Mouse (Mus musculus) neural tube, embryonic 13.5 days (tissue): Measurements from ENCODE around the gene Ube2o. TPM values are rescaled to one million over a fixed set of nuclear protein-coding genes. Genes with fewer than 3 reads are reported as not detected.

Source experiments
- ATAC-seq: fragments of 200-750 bp; cut with Nextera tagmentation; 2 replicates; pipeline ENCODE4 v1.8.0; 2017; ENCODE audit warnings: low read depth, mild to moderate bottlenecking, moderate TSS enrichment, moderate library complexity
- H3K27ac ChIP-seq: fragments of 300-500 bp; sonication (generic); replicated peaks from 2 replicates; pipeline ENCODE4 v1.5.1; 2015; ENCODE audit warnings: moderate library complexity, mild to moderate bottlenecking, inconsistent platforms
- H3K27me3 ChIP-seq: fragments of 300-500 bp; sonication (generic); 2 replicates; pipeline ENCODE4 v1.6.1; 2015; ENCODE audit warnings: mild to moderate bottlenecking, inconsistent platforms
- H3K36me3 ChIP-seq: fragments of 300-500 bp; sonication (generic); 2 replicates; pipeline ENCODE4 v1.6.1; 2015; ENCODE audit warnings: mild to moderate bottlenecking, inconsistent platforms
- H3K4me1 ChIP-seq: fragments of 300-500 bp; sonication (generic); replicated peaks from 2 replicates; pipeline ENCODE4 v1.6.1; 2015; ENCODE audit warnings: inconsistent platforms
- H3K4me2 ChIP-seq: fragments of 300-500 bp; sonication (generic); 2 replicates; pipeline ENCODE4 v1.6.1; 2015; ENCODE audit warnings: inconsistent platforms, mild to moderate bottlenecking, moderate library complexity
- H3K4me3 ChIP-seq: fragments of 300-500 bp; sonication (generic); 2 replicates; pipeline ENCODE4 v1.5.1; 2015; ENCODE audit warnings: mild to moderate bottlenecking, inconsistent platforms
- H3K9ac ChIP-seq: fragments of 300-500 bp; sonication (generic); 2 replicates; pipeline ENCODE4 v1.6.1; 2015; ENCODE audit warnings: moderate library complexity, mild to moderate bottlenecking, inconsistent platforms
- H3K9me3 ChIP-seq: fragments of 300-500 bp; sonication (generic); 2 replicates; pipeline ENCODE4 v1.6.1; 2016; ENCODE audit warnings: inconsistent platforms
- WGBS: fragments of 180-500 bp; shearing (Covaris S2); methylation state at CpG from one replicate; pipeline ENCODE4 v1.1.7; 2015; 5-methylcytosine and 5-hydroxymethylcytosine counted together
- polyA plus RNA-seq: library from polyadenylated mRNA; unstranded; fragments of >200 nt; fragmentation: Nextera tagmentation; extraction: Ambion mirVana; gene quantifications from 2 replicates; pipeline ENCODE4 v1.2.1, GENCODE M21; 2015

Ube2o gene
- 20.1 and 24.6 TPM in 2 replicates for polyA plus RNA-seq

DNA sequence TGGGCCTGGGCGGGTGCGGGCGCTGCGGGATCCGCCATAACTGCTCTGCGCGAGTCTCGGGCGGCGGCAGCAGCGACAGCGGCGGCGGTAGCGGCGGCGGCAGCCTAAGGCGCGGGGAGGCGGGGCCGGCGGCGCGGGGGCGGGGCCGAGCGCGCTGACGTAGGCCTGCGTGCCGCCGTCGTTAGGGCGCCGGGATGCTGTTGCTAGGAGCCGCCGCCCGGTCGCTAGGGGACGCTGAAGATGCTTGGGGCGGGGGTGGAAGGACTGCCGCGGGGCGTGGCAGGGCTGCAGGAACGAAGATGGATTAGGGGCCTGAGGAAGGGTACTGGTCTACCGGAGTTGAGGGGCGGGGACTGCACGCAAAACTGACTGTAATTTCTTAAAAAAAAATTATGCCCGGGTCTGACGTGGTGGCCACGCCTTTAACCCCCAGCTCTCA is at the start of gene Ube2o:
Ube2o (minus strand) TSS at position 72 of the 439 bp plus-strand sequence.
- H3K4me1 ChIP-seq = peaks cover 40% of the 10 kb centered on the region
- no peaks in the 10 kb centered on the region for H3K9me3 ChIP-seq
- no peaks in the 10 kb centered on the region for H3K36me3 ChIP-seq
- peak within 1 kb of the TSS; percentile 81 for H3K4me2 ChIP-seq
- peak within 1 kb of the TSS; percentile 96 for H3K27ac ChIP-seq
- peak within 1 kb of the TSS; percentile 96 for H3K9ac ChIP-seq
- WGBS = under 1% methylated on average over 49 of the region's 51 CpGs
- ATAC-seq = peak; percentile 82
- H3K27me3 ChIP-seq = no peaks in the 10 kb centered on the region
- peak within 1 kb of the TSS; percentile 78 for H3K4me3 ChIP-seq

DNA sequence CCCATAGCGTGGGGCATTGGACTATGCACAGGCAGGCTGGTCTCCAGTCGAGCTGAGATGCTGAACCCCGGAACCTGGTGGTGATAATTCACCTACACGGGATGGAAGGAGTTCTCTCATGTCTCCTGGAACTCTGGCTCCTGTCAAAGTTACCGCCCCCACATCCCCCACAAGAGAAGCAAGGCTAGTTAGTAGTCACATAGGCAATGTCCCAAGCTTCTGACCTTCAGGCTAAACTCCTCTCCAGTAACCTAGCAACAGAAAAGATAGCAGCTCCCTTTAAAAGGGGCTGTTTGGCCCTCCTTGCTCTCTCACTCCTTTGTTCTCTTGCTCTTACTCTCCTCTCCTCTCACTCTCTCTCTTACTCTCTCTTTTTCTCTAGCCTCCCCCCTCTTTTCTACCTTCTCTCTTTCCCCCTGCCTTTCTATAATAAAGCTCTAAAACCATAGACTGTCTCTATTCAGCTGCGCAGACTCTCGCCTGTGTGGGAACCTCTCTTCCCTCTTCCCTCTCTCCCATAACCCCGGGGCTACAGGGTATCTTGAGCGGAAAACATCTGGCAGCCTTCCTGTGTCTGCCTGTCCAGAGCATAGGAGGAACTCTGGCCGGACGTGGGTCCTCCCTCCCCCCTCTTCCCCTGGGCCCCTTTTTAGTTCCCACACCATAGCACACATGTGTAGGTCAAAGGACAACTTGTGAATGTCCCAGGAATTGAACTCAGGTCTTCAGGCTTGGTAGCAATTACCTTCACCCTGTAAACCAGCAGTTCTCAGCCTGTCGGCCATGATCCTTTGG is 49.1 kb upstream of the Ube2o start:
- Histone ChIP-seq H3K4me2 (no peak overlapping the region), H3K27me3 (0 out of 2 replicates have a peak, but pooled peaks cover under 1% of the 10 kb centered on the region), H3K9me3 (no peaks in the 10 kb centered on the region), H3K4me3 (no peak overlapping the region), H3K4me1 (no peaks in the 10 kb centered on the region), H3K36me3 (no peaks in the 10 kb centered on the region), H3K27ac (no peak overlapping the region), H3K9ac (no peak overlapping the region)
- no peak for ATAC-seq
- 58% methylated on average over 12 of the region's 12 CpGs for WGBS

- H3K4me1 ChIP-seq = 0 out of 2 replicates have a peak, but pooled peaks cover 2% of the 10 kb centered on the region
- H3K9ac ChIP-seq = no peak overlapping the region
- H3K9me3 ChIP-seq = no peaks in the 10 kb centered on the region
- no peak overlapping the region for H3K4me2 ChIP-seq
- H3K36me3 ChIP-seq = no peaks in the 10 kb centered on the region
- no peak for ATAC-seq
- 88% methylated on average over 6 of the region's 6 CpGs for WGBS
- no peak overlapping the region for H3K4me3 ChIP-seq
- peaks cover 9% of the 10 kb centered on the region for H3K27me3 ChIP-seq
- H3K27ac ChIP-seq = no peak overlapping the region
Observed at GRCm38 (mm10) chr11:116629472-116629871, 48.2 kb upstream of the Ube2o start.

DNA sequence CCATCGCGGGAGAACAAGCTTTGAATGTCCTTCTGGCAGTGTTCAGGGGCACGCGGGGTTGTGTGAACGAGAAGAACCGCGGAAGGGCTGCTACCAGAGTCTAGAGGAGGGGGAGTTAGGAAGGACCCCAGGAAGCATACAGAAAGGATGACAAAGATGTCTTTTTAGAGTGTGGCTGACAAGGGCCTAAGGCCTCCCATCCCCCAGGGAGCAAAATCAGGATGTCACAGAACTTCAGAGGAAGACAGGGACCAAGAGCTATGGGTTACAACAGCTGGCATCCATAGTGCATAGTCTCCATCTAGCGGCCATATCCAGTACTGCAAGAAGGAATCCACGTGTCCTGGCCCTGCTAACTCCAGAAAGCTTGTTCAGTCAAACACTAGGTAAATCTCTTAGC is 47.5 kb upstream of the Ube2o start:
- H3K27me3 ChIP-seq = peaks cover 17% of the 10 kb centered on the region
- H3K36me3 ChIP-seq = no peaks in the 10 kb centered on the region
- H3K27ac ChIP-seq = no peak overlapping the region
- no peak overlapping the region for H3K4me2 ChIP-seq
- peaks cover 10% of the 10 kb centered on the region for H3K4me1 ChIP-seq
- H3K9me3 ChIP-seq = no peaks in the 10 kb centered on the region
- peak; percentile 34; the same call in 1 of the 2 replicates for ATAC-seq
- no peak overlapping the region for H3K4me3 ChIP-seq
- no peak overlapping the region for H3K9ac ChIP-seq
- WGBS = 64% methylated on average over 9 of the region's 9 CpGs

- no peak overlapping the region for H3K9ac ChIP-seq
- no peak overlapping the region for H3K4me3 ChIP-seq
- H3K4me2 ChIP-seq = no peak overlapping the region
- WGBS = 45% methylated on average over 10 of the region's 10 CpGs
- no peak overlapping the region for H3K27ac ChIP-seq
- H3K36me3 ChIP-seq = no peaks in the 10 kb centered on the region
- H3K4me1 ChIP-seq = peaks cover 15% of the 10 kb centered on the region
- peaks cover 29% of the 10 kb centered on the region for H3K27me3 ChIP-seq
- ATAC-seq = no peak
- H3K9me3 ChIP-seq = no peaks in the 10 kb centered on the region
Observed at GRCm38 (mm10) chr11:116627072-116628020, 46.1 kb upstream of the Ube2o start.

DNA sequence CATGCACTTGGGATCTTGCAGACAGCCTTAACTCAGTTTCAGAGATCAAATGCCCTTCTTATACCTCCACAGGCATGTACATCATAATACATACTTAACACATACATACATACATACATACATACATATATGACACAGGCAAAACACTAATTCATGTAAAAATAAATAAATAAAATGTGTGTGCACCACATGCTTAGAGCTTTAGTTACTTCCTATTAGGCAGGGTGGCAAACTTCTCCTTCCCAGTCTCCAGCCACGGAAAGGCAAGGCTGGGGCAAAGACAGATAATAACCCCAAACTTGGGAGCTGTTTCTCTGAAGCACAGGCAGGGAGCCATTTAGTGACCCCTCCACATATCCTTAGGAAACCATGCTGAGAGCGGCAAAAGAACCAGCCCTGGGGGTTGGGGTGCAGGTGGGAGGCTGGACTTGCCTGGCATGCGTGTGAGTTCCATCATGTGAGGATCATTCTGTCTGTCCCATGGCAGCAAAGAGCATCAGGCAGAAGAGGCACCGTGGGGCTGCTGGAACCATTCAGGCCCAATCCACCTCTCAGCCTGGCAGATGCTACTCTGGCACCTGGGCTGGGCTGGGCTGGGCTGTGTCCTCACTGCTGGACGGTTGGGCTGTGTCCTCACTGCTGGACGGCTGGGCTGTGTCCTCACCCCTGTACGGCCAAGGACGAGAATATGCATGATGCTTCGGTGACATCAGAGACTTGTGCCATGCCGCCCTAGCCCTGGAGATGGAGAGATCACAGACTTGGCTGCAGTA is 45.2 kb upstream of the Ube2o start, which contains the start of gene Rhbdf2:
Rhbdf2 (minus strand) TSS at position 721 of the 773 bp plus-strand sequence.
- WGBS = 63% methylated on average over 10 of the region's 10 CpGs
- Histone ChIP-seq H3K4me3 (no peak within 1 kb of the TSS), H3K9me3 (no peaks in the 10 kb centered on the region), H3K27ac (no peak within 1 kb of the TSS), H3K4me2 (no peak within 1 kb of the TSS), H3K9ac (no peak within 1 kb of the TSS), H3K36me3 (no peaks in the 10 kb centered on the region), H3K4me1 (peaks cover 19% of the 10 kb centered on the region), H3K27me3 (peaks cover 29% of the 10 kb centered on the region)
- ATAC-seq = no peak

GRCm38 (mm10) chr11:116625081-116626000 is 44.1 kb upstream of the Ube2o start:
- no peak for ATAC-seq
- WGBS = 77% methylated on average over 17 of the region's 17 CpGs
- Histone ChIP-seq H3K4me2 (no peak overlapping the region), H3K4me1 (peaks cover 31% of the 10 kb centered on the region), H3K4me3 (no peak overlapping the region), H3K36me3 (no peaks in the 10 kb centered on the region), H3K27me3 (peaks cover 29% of the 10 kb centered on the region), H3K9me3 (no peaks in the 10 kb centered on the region), H3K9ac (no peak overlapping the region), H3K27ac (no peak overlapping the region)

- H3K27me3 ChIP-seq = peaks cover 29% of the 10 kb centered on the region
- H3K9ac ChIP-seq = peak overlapping the region; percentile 68
- peaks cover 41% of the 10 kb centered on the region for H3K4me1 ChIP-seq
- H3K9me3 ChIP-seq = no peaks in the 10 kb centered on the region
- WGBS = 12% methylated on average over 42 of the region's 42 CpGs
- peak overlapping the region; percentile 49 for H3K4me3 ChIP-seq
- no peak overlapping the region for H3K27ac ChIP-seq
- H3K4me2 ChIP-seq = peak overlapping the region; percentile 64
- peak; percentile 15; the same call in 1 of the 2 replicates for ATAC-seq
- H3K36me3 ChIP-seq = no peaks in the 10 kb centered on the region
Observed at GRCm38 (mm10) chr11:116624131-116624832, 43.0 kb upstream of the Ube2o start.

DNA sequence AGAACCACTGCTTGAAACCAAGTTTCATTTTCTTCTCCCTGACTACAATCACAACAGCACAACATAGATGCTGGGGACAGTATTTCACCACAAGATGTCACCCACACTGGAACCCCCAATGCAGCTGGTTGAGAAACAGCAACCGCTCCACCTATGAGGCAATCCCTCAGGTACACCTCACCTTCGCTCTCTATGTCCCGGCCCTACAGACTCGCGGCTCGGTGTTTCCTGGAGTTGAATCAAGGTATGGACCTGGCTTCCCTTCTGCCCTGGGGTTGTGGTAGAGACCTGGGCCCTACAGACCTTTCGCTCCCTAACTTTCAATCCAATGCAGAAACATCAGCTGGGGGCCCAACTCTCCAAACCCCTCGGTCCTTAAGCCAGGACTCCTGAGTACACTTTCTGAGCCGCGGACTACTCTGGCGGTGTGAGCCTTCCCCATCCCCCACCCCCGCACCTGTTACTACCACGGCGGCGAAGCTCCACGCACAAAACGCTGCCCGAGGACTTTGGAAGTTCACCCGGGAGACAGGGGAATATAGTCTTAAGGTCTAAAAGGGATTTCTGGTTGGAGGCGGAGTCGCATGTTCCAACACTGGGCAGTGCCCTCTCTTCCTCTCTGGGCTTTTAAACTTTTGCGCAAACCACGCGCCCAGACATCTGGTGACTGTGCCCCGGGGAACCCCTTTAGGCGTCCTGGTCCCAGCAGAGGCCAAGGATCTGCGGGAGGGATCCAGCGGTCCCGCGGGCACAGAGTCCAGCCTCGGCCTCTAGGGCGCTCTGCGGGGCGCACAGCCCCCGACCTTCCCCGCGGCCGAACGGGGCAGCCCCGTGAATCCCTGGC is 42.3 kb upstream of the Ube2o start:
- Histone ChIP-seq H3K9me3 (no peaks in the 10 kb centered on the region), H3K4me3 (peak overlapping the region; percentile 49), H3K36me3 (no peaks in the 10 kb centered on the region), H3K27ac (no peak overlapping the region), H3K9ac (peak overlapping the region; percentile 68), H3K27me3 (peaks cover 29% of the 10 kb centered on the region), H3K4me1 (peaks cover 49% of the 10 kb centered on the region), H3K4me2 (peak overlapping the region; percentile 64)
- 5% methylated on average over 40 of the region's 40 CpGs for WGBS
- ATAC-seq = no peak
